Mouse (Mus musculus) splenic B cell, adult 2 months (primary cell): ENCODE measurements at regions not wholly inside any gene's neighbourhood (a gene's known extent, or its start where the extent isn't known, plus 50 kb on each side); places are given as distances from the start of the nearest gene placed in this dataset.

Experiments used
- DNase-seq: peaks from one replicate; pipeline ENCODE4 v3.0.0-alpha.2; 2011; ENCODE audit warnings: low read depth, low spot score
- H3K27me3 ChIP-seq: 2 replicates; pipeline ENCODE4 v1.6.1; 2012; ENCODE audit warnings: mild to moderate bottlenecking, low read length, moderate library complexity, mixed read lengths; ENCODE audit not compliant: control insufficient read depth, poor library complexity, insufficient read depth, severe bottlenecking
- H3K36me3 ChIP-seq: 2 replicates; pipeline ENCODE4 v1.6.1; 2012; ENCODE audit warnings: mild to moderate bottlenecking, low read length, moderate library complexity, mixed read lengths; ENCODE audit not compliant: control insufficient read depth, poor library complexity, insufficient read depth, severe bottlenecking

DNA sequence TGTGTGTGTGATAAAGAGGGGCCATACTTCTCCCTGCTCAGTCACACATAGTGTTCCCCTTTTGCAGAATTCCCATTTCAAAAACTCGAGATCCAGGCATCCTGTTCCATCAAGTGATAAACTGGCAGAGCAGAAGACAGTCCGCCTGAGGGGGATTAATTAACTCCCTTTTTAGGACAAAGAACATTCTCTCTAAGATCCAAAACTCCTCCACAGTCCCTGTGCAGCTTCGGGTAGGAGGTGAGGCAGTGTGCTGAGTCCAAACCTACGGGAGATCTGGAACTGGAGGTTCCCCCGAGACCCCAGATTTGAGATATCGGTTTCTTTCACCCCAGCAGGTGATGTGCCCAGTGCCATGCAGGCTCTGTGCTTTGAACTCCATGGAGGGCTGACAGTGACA, 129.2 kb downstream of the 9530068E07Rik start:
- Histone ChIP-seq H3K36me3 (no peaks in the 10 kb centered on the region), H3K27me3 (no peaks in the 10 kb centered on the region)
- DNase-seq: no peak

DNA sequence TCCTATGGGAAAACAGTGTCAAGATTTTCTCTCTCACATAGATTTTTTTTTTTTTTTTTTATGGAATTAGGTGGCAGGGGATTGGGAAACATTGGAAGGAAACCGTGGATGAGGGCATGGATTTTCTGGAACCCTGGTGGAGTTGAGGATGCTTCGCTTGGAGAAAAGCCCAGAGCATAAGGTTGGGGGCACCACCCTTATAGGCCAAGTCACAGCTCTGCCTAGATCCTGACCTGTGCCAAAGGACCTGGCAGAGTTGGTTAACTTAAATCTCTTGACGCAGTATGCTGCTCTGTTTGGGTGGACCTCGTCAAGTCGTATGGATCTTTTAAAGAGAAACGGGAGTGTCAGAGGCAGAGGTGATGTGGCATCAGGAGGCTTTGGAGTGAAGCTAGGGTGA, 130.1 kb downstream of the 9530068E07Rik start:
- Histone ChIP-seq H3K27me3 (no peaks in the 10 kb centered on the region), H3K36me3 (no peaks in the 10 kb centered on the region)
- DNase-seq: no peak

DNA sequence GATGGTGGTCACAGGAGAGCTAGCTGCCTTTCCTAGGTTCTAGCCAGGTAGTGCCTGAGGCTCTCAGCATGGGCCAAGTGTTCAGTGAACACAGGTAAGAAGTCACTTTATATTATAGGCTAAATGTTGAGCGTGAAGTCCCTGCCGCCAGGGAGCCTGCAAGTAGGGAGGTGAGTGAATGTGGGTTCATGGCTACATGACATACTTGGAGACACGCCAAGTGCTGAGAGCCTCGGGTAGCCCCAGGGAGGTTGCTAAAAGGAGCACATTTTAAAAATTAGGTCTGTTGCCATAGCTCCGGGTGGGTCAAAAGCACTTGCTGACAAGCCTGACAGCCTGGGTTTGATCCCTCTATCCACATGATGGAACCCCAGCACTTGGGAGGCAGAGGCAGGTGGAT, 137.2 kb downstream of the 9530068E07Rik start:
- DNase-seq: no peak
- Histone ChIP-seq H3K27me3 (no peaks in the 10 kb centered on the region), H3K36me3 (no peaks in the 10 kb centered on the region)

DNA sequence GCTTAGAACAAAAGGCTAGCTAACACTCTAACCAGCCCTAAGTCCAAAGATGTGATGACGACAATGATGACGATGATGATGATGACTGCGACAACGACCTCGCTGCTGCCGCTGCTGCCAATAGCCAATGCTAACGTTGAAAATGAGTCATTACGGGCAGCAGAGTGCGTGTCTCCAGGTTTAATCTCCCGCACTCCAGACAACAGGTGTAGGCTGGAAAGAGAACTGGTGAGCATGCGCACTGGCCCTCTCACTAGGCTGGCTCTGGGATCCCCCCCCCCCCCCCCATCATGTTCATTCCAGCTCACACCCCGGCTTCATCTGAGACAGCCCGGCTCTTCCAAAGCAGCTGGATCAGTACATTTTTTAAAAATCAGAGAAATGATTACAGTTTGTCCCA, 138.4 kb downstream of the 9530068E07Rik start:
- no peaks in the 10 kb centered on the region for H3K27me3 ChIP-seq
- no peak for DNase-seq
- no peaks in the 10 kb centered on the region for H3K36me3 ChIP-seq

DNA sequence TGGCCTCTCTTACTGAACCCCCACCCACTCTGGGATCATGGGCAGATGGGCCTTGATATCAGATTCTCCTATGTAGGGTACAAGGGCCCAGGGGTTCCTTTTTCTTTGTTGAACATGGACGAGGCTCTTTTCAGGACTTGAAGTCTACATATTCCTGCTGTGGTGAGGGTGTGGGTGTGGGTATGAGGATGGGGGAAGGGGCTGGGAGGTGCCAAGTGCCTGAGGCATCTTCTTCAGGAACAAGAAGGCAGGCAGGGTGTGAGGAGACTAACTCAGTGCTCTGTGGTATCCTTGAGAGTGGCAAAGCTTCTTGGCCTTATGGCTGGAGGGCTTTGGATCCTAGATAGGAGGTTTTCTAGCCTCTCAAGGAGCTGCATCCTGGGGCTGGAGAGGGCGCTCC, 140.0 kb downstream of the 9530068E07Rik start:
- Histone ChIP-seq H3K36me3 (no peaks in the 10 kb centered on the region), H3K27me3 (no peaks in the 10 kb centered on the region)
- no peak for DNase-seq

DNA sequence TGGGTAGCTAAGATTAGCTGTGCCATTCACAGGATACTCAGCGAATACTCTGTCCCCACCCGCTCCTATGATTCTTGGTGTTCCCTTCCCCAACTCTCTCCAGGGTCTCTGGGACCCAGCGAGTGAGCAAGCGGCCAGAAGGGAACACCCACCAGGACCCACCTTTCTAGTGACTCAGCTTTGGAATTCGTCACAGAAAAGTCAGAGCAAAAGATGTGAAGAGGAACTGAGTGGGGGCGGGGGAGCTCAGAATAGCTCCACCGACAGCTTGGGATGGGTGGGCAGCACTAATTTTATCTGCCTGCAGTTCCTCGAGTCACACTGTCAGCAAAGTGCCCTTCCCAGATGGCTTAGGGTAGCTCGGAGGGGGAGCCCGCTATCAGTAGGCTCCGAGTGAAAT, 140.6 kb downstream of the 9530068E07Rik start:
- no peak for DNase-seq
- no peaks in the 10 kb centered on the region for H3K36me3 ChIP-seq
- H3K27me3 ChIP-seq: no peaks in the 10 kb centered on the region

DNA sequence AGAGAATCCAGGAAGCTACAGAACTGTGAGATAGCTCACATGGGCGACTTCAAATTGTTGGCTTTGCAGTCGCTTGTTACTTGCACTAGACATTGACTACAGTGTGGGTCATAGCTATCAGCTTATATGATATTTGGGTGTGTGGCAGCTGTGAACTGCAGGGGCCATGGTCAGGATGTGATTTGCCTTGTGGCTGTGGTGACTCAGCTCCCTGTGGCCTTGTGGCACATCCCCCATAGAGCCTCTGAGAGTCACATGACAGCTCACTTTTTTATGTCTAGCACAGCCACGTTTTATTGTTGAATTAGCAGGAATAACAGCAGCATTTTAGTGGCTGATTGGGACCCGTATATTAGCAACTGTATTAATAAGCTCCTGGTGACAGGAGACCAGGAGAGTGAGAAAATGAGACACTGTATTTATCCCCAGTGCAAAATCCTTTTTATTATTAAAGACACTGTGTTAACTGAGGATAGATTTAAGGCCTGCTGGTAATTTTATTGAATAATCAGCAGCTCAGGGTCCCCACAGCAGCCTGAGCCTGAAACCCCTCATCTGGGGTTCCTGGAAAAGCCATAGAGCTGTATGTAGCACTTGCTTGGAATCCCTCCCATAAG, 141.7 kb downstream of the 9530068E07Rik start:
- Histone ChIP-seq H3K27me3 (no peaks in the 10 kb centered on the region), H3K36me3 (no peaks in the 10 kb centered on the region)
- DNase-seq: no peak

DNA sequence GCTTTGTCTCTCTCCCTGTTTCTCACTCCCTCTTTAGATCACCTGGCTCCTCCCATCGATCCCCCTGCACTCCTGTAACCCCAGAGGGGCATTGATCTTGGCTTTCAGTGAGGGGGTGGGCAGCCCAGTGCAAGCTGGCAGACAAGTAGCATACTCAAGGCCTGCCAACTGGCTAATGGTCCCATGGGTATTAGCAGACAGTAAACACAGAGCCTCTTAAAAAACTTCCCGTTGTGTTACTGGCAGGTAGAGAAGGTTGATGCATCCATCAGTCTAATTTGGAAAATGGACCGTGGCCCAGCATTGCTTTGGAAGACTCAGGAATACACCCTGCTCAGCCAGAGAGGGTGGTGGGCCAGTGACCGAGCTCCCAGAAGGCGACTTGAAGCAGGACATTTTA, 145.0 kb downstream of the 9530068E07Rik start:
- H3K36me3 ChIP-seq: no peaks in the 10 kb centered on the region
- no peaks in the 10 kb centered on the region for H3K27me3 ChIP-seq
- DNase-seq: no peak

DNA sequence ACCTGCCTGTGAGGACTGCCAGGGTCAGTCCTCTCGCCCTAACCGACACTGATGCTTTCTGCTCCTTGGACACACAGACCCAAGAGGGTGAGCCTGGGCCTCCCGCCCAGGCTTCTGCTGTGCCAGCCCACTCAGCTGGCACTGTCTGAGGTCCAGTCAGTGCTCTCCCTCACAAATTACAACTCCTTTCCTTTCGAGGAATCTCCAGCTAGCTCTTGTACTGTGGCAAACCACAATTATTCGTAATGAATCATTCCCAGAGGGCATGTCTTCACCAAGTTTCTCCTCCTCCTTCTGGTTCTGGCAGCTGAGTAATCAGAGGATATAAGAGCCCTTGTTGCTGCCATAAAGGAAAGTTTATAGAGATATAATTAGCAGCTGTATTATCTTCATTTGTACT, 155.2 kb downstream of the 9530068E07Rik start:
- no peak for DNase-seq
- H3K36me3 ChIP-seq: no peaks in the 10 kb centered on the region
- H3K27me3 ChIP-seq: no peaks in the 10 kb centered on the region

DNA sequence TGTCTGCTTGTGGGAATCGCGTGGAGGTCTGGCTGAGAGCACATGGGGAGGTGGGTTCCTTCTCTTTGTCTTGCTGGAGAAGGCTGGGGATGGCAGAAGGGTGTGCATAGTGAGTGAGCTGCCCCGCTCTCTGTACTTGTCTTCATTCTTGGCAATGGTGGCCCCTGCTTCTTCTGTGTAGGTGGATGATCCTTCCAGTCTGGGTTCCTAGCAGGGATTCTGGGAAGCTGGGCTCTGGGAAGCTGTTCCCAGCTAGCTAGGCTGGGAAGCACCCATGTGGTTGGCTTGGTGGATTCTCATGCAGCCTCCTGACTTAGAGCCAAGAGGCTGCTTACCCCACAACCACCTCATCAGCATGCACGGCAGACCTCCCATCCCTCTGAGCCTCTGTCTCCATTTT, 156.6 kb downstream of the 9530068E07Rik start:
- no peak for DNase-seq
- Histone ChIP-seq H3K36me3 (no peaks in the 10 kb centered on the region), H3K27me3 (no peaks in the 10 kb centered on the region)

DNA sequence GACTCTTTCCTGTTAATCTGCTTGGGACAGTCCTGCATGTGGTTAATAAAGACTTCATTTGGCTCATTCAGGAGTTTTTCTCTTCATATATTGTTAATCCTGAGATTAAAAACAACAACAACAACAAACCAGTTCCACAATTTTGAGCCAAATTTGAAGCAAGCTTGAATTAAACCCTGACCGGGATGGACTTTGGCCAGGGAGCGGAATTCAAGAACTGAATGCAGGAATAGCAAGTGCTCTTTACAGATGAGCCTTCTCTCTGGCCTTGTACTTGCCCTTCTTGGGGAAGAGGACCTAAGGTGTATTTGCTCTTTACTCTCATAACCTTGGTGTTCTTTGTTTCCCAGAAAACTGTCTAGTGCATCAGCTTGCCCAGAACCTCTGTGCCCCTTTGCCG, 161.6 kb downstream of the 9530068E07Rik start:
- Histone ChIP-seq H3K27me3 (no peaks in the 10 kb centered on the region), H3K36me3 (no peaks in the 10 kb centered on the region)
- DNase-seq: no peak

DNA sequence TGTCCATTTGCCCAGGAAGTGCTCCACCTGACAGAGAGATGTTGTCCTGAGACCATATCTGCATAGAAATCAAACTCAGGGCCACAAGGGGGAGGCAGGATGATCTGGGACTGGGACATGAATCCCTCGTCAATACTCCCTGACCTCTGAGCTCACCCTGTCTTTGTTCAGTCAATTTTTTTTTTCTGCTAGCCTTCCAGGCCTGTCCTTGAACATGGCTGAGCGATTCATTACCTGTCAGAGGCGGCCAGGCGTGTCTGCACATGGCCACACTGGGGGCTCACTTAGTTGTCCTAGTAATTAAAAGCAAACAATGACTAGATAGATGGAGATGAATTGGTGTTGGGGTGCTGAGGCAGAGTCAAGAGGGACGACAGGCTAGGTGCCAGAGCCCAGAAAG, 162.6 kb downstream of the 9530068E07Rik start:
- Histone ChIP-seq H3K36me3 (no peaks in the 10 kb centered on the region), H3K27me3 (no peaks in the 10 kb centered on the region)
- DNase-seq: no peak

DNA sequence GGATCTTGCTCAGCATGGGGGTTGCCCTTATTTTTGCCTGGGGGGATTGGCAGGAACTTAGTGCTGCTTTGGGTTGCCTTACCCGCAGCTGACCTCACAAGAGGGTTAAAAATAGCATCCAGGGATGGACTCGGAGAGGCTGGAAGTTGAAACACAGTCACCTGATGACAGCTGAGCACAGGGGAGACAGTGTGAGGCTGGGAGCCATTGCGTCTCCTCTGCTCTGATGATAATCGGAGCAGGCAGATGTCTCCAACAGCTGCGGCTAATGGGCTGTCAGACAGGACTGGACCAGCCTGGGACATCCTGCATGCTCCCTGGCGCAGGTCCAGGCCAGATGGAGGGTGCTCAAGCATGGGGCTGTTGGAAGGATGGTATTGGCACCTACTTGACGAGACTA, 165.1 kb downstream of the 9530068E07Rik start:
- Histone ChIP-seq H3K36me3 (no peaks in the 10 kb centered on the region), H3K27me3 (no peaks in the 10 kb centered on the region)
- no peak for DNase-seq

DNA sequence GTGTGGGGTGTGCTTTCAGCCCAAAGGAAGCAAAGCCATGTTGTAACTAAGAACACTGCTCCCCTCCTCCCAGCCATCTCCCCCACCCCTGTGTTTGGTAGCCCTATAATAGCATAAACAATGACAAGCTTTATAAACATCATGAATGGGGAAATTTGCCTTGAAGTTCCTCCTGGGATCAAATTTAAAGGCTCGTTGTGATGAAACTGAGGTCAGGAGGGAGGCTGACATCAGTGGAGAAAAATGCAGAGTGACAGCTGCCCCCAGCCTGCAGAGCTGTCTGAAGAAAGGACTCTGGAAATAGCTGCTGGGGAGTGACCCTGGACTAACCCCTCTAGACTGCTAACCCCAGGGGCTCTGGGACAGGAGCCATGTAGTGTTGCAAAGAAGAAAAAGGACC, 169.2 kb downstream of the 9530068E07Rik start:
- Histone ChIP-seq H3K27me3 (no peaks in the 10 kb centered on the region), H3K36me3 (no peaks in the 10 kb centered on the region)
- no peak for DNase-seq

DNA sequence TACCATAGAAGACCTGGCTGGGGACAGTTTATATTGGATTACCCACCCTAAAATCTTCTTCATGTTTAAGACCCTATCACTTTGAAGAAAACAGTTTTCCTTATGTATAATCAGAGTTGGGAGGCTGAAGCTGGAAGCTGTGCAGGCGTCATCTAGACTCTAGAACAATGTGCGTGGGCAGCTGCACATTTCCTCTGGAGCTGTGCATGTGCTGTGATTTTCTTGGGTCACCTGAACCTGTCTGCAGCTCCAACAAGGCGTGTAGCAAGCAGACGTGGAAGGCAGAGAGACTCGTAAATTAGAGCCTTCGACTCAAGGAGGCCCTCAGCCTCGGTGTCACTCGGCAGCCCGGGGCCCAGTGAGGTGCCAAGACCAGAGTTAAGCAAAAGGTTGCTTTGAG, 169.8 kb downstream of the 9530068E07Rik start:
- no peaks in the 10 kb centered on the region for H3K36me3 ChIP-seq
- DNase-seq: no peak
- no peaks in the 10 kb centered on the region for H3K27me3 ChIP-seq

DNA sequence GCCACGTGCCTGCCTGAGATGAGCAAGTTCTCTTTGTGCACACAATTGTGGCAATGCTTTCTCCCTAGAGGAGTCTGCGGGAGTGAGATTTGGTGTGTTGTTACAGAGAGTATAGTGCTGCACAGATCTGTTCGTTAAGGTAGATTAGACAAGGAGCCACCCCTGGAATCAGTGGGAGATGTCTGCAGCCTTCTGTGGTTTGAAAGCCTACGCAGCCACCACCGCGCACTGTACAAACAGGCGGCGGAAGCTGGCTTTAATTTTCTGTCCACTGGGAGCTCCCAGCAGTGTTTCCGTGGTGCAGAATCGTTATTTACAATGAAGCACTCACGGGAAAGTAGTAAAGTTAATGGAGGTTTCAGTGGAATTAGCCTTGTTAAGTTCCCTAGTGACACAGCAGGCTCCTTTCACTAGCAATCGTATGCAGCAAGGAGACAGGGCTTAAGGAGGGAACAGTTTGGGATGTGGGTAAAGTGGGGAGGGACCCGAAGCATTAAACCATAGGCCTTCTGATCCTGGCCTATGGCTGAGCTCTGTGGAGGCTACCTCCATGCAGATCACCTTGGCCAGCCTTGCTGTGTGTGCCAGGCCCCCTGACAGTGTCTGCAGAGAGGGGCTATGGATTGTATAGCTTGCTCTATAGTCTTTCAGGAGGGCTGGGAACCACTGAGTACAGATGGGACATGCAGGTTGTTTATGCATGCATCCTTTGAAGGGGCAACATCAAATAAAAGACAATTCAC, 171.9 kb downstream of the 9530068E07Rik start:
- DNase-seq: no peak
- Histone ChIP-seq H3K36me3 (no peaks in the 10 kb centered on the region), H3K27me3 (no peaks in the 10 kb centered on the region)
